Mouse (Mus musculus): Measurements from ENCODE around the gene Gm19345. TPM values are rescaled to one million over a fixed set of nuclear protein-coding genes. Genes with fewer than 3 reads are reported as not detected.

The Gm19345 gene
- 1.6 TPM in 1 of 2 replicates, not detected in the other for total RNA-seq (2017)

DNA sequence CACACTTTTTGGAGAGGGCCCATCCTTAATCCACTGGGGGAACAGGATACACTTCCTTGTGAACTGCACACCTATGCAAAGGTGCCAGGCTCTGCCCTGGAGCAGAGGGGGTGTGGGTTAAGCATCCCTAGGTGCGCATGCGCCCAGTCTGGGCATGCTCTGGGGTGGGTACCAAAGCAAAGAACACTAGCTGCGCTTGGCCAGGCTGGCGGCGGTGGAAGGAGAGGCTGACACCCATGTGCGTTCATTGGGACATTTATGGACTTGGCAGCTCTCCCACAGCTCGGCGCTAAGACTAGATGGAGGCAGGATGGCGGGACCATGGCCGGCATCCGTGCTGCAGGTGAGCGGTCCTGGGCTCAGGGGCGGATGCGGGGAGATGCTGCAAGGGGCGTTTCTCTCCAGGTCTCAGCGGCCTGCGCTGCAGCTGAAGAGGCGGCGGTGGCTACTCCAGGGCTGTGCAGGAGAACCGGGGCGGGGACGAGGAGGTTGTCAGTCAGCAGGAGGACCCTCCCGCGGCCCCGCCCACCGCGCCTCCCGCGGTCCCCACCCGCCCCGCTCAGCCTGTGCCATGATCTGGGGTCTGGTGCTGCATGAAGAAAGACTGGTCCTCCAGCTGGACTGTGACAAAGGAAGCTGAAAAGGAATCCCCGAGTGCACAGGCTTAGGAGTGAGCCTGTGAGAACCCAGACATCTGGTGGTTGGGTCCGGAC is at the start of gene Gm19345:
Gene Gm19345 (plus strand): TSS at position 146 of the 713 bp plus-strand sequence.
- ATAC-seq (ENCODE audit: extremely low read depth, insufficient number of reproducible peaks, low FRiP score, poor library complexity, severe bottlenecking), result no peak

DNA sequence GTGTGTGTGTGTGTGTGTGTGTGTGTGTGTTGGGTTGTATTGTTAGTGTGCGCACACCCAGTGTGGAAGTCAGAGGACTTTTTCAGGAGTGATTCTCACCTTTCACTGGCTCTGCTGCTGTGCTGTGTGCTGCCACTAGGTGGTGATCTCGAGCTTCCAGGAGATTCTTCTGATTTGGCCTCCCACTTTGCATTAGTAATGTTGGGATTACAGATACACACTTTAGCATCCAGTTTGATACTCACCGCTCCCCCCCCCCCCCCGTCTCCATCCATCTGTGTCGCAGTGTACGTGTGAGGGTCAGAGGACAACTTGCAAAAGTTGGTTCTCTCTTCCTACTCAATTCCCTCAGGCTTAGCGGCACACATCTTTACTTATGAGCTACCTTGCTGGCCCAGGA is 48.8 kb upstream of the Gm19345 start:
- peak; percentile 79 for ATAC-seq (ENCODE audit: extremely low read depth, insufficient number of reproducible peaks, low FRiP score, poor library complexity, severe bottlenecking)

DNA sequence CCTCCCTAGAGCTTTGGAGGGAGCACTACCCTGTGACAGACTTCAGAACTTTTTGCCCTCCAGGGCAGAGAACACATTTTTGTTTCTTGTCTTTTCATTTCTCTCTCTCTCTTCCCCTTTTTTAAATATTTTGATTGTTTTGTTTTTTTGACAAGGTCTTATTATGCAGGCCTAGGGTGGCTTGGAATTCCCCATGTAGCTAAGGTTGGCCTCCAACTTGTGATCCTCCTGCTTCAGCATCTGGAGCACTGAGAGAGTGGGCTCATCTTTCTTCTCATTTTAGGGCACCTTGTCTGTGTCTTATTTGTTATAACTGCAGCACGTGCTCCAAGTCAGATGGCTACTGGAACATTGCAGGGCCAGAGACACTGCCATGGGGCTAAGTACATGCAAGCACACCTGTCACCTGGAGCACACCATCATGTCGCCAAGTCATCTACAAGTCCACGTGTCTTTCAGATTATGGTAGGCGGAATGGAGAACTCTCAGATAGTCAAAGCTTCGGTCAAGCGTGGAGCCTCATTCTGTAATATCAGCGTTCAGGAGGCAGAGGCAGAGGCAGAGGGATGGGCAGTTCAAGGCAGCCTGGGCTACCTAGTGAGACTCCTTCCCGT is 45.3 kb upstream of the Gm19345 start:
- peak; percentile 31; the same call in 1 of the 2 replicates for ATAC-seq (ENCODE audit: extremely low read depth, insufficient number of reproducible peaks, low FRiP score, poor library complexity, severe bottlenecking)

DNA sequence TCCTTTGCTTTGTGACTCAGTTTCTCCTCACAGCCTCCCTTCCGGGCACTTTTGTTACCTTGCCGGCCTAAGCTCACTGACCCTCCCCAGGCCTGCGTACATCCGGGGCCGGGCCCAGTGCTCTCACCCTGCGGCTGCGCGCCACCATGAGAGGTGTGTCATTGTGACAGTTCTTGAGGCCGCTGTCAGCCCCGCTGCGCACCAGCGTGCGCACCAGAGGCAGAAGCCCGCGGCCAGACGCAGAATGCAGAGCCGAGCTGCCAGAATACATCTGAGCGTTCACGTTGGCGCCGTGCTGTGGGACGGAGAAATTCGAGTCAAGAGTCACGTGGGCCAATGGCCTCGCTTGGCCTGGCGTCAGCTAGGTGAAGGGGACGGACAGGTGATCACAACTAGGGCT is 42.4 kb upstream of the Gm19345 start:
- no peak for ATAC-seq (ENCODE audit: extremely low read depth, insufficient number of reproducible peaks, low FRiP score, poor library complexity, severe bottlenecking)

DNA sequence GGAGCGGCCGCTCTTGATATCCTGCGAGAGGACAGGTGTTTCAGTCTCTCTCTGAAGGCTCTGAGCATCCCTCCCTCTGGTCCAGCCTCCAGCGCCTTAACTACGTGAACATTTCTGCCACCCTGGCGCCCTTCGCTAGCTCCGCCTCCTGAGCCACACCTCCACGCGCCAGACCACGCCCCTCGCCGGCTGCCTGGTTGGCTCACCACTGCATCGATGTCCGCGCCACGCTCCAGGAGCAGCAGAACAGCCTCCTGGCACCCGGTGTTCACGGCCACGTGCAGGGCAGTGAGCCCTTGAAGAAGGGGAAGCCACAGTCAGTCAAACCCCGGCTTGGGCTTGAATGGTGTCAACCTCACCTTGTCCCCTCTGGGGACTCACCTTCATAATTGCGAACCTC is 40.7 kb upstream of the Gm19345 start:
- ATAC-seq (ENCODE audit: extremely low read depth, insufficient number of reproducible peaks, low FRiP score, poor library complexity, severe bottlenecking), result no peak

DNA sequence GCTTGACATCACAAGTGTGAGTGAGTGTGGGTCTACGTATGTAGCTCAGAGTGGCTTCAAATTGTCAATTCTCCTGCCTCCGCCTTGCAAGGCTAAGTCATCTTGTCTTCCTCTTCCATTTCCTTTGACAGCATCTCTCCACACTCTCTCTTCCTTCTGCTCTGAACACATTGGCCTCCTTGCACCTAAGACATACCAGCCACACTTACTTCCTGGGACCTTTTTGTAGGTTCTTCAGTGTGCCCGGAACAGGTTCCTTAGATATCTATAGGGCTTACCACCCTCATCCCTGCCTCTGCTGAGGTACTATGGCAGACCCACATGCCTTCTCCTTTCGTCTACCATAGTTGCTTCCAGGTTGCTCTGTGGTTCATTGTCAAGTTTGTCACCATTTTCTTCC is 38.6 kb upstream of the Gm19345 start:
- no peak for ATAC-seq (ENCODE audit: extremely low read depth, insufficient number of reproducible peaks, low FRiP score, poor library complexity, severe bottlenecking)

DNA sequence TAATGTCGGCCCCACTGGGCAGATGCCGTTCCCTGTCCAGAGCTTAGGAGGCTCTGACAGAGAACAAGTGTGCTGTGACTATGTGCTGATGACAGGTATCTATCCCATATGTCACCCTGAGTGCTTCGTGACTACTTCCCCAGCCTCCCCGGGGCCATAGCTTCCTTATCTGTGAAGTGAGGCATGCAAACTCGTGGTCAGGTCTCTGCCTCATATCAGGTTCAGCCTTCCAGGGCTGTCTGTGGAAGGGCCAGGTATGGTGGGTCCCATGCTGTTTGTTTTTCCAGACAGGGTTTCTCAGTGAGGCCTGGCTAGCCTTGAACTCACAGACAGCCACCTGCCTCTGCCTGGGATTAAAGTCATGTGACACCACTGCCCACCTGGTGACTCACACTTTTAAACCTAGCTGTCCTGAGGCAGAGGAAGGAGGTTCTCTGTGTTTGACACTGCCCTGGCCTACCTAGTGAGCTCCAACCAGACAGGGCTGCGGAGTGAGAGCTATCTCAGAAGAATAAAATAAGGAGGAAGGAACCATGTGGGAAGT is 38.2 kb upstream of the Gm19345 start:
- ATAC-seq (ENCODE audit: extremely low read depth, insufficient number of reproducible peaks, low FRiP score, poor library complexity, severe bottlenecking), result no peak

DNA sequence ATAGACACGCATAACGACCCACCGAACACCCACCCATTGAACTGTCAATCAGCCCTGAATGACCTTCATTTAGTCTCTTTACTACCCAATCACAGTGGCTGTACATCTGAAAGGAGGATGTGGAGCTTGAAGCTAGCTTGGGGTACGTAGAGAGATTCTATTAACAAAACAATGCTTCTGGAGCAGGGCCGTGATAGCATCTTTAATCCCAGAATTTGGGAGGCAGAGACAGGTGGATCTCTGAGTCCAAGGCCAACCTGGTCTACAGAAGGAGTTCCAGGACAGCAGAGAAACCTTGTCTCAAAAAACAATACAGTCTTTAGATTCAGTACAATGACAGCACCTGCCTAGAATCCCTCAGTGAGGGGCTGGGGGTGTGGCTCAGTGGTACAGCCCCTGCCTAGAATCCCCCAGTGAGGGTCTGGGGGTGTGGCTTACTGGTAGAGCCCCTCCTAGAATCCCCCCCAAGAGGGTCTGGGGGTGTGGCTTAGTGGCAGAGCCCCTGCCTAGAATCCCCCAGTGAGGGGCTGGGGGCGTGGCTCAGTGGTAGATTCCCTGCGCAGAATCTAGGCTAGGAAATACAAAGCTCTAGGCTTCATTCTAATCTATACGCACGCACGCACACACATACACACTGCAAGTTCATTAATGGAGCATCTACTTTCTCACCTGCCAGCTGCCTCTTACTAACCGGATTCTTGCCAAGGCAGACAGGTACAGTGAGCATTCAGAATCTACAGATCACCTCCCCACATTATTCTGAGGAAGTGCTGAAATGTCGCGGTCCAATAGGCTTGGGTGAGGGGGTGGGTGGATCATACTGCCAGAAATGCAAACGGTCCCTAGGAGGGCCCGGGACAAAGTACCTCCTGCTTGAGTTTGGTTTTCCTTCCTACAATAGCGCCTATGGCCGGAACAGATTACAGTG is 36.2 kb upstream of the Gm19345 start:
- ATAC-seq (ENCODE audit: extremely low read depth, insufficient number of reproducible peaks, low FRiP score, poor library complexity, severe bottlenecking), result no peak; the same call in 1 of the 2 replicates

DNA sequence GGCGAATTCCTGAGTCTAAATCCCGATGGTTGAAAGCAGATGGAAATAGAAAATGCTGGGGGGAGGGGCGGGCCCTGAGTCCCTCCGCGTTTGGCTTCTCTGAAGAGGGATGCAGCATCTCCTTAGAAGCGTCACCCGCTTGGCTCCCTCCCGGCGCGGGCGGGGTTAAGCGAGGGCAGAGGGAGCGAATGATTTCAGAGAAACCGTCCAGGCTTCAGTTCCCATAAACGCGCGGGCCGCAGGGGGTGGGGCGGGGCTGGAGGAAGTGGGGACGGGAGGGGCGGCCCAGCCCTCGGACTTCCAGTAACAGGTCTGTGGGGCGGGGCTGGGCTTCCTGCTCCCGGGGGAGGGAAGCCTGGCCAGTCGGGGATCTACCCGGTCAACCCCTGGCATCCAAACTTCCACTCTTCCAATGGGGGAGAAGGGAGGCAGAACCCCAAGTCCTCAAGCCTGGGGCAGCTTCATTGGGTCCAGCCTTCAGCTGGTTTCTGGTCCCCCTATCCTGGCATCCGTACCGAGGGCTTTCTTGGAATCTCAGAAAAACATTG is 35.5 kb upstream of the Gm19345 start:
- peak; percentile 56 for ATAC-seq (ENCODE audit: extremely low read depth, insufficient number of reproducible peaks, low FRiP score, poor library complexity, severe bottlenecking)

DNA sequence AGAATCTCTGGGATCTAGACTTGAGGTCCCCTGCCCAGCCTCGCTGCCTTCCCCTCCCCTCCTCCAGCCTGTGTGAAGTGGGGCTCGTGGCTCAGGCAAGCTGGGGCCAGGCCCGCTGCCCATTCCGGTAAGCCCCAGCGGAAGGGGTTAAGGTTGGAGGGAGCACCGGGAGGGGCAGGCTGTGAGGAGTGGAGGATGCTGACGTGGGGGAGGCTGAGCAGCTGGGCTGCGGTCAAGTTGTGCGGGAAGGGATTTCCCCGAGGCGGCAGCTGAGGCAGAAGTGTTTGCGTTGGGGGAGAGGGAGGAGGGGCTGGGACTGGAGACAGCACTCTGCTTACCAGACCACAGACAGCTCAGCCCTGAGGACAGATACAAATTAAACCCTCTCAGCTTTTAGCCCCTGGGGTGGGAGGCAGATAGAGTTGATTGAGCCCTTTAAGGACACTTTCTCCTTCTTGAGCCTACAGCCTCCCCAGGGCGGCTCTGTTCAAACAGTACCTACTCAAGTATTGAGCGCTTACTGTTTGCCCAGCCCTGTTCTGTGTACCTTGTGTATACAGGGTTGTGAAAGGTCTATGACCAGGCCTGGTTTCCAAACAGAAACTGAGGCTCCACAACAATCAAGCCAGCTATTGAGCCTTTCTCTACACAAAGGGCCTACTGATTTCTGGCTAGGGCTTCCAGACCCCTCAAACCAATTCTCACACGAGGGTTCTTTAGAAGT is 34.3 kb upstream of the Gm19345 start:
- ATAC-seq (ENCODE audit: extremely low read depth, insufficient number of reproducible peaks, low FRiP score, poor library complexity, severe bottlenecking), result peak; percentile 83

DNA sequence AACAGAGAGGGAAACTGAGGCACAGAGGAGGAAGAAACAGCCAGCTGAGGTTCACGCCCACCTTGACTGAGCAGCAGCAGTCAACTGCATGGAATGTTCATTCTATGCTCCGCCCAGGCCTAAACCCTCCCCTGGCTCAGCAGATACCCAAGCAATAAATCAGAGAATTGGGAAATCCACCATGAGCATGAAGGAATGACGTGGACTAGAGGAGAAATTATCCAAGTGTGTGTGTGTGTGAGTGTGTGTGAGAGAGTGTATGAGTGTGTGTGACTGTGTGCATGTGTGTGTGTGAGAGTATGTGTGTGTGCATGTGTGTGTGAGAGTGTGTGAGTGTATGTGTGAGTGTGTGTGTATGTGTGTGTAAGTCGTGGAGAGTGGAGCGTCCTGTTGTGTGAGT is 33.4 kb upstream of the Gm19345 start:
- ATAC-seq (ENCODE audit: extremely low read depth, insufficient number of reproducible peaks, low FRiP score, poor library complexity, severe bottlenecking), result no peak

DNA sequence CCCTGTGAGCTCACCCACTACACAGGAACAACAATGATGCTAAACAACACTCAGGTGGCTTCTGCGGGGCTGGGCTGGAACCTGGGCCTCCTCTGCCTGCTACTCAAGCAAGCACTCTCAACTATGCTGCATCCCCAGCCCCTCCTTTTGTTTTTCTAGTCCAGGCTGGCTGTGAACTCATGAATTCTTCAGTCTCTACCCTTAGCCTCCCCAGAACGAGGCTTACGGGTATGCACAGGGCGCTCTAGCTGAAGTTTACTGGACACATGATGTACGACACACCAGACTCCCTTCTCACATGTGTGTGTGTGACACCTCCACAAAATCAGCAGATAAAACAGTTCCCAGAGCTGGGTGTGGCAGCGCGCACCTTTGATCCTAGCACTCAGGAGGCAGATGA is 32.9 kb upstream of the Gm19345 start:
- no peak for ATAC-seq (ENCODE audit: extremely low read depth, insufficient number of reproducible peaks, low FRiP score, poor library complexity, severe bottlenecking)

DNA sequence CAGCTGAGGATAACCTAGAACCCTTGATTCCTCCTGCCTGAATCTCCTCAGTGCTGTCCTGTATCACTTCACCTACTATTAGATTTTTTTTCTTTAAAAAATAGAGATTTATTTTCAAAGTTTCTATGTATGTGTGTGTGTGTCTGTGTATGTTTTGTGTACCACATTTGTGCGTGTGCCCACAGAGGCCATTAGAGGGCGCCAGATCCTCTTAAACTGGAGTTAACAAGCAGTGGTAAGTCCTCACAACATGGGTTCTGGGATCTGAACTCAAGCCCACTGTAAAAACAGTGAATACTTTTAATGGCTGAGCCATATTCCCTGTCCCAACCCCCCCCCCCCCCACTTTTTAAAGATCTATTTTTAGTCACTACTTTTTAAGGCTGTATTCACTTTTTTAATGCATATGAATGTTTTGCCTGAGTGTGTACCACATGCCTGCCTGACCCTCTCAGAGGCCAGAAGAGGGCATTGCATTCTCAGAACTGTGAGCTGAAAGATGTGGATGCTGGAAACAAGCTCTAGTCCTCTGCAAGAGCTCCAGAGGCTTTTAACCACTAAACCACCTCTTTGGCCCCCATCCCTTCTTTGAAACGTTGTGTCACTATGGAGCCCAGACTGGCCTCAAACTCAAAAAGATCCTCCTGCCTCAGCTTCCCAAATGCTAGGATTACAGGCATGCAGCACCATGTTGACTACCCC is 31.3 kb upstream of the Gm19345 start:
- ATAC-seq (ENCODE audit: extremely low read depth, insufficient number of reproducible peaks, low FRiP score, poor library complexity, severe bottlenecking), result no peak

DNA sequence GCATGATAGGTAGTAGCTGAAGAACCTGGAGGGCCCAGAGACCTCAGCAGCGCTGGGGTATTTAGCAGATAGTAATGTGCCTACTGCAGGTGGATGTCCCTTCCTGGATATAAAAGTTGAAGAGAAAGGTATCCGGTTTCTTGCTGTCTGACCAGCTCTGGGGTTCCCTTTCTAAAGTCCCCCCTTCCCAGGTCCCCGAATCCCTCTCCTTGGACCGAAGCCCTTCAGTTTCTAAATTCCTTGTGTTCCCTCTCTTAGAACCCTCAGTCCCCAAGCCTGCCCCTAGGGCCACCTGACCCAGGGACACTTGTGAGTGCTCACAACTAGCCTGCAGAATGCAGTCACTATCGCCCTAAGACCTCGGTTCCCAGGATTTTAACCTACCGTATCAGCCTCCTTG is 30.2 kb upstream of the Gm19345 start:
- no peak for ATAC-seq (ENCODE audit: extremely low read depth, insufficient number of reproducible peaks, low FRiP score, poor library complexity, severe bottlenecking)

DNA sequence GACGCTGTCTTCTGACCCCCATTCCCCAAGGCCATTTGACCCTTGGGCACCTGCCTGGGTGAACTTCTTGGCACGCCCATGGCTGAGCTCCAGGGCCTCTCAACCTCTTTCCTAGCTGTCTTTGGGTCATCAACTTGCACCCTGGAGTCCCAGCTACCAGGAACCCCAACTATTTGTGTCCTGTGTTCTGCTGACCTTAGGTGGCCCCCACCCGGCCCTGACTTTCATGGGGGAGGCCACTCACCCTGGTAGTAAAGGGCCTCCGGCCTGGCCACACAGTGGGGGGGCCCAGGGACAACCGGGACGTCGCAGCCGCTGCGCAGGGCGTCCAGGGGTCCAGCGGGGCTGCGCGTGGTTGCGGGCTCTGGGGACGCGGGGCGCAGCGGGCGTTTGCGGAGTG is 29.6 kb upstream of the Gm19345 start:
- ATAC-seq (ENCODE audit: extremely low read depth, insufficient number of reproducible peaks, low FRiP score, poor library complexity, severe bottlenecking), result no peak

DNA sequence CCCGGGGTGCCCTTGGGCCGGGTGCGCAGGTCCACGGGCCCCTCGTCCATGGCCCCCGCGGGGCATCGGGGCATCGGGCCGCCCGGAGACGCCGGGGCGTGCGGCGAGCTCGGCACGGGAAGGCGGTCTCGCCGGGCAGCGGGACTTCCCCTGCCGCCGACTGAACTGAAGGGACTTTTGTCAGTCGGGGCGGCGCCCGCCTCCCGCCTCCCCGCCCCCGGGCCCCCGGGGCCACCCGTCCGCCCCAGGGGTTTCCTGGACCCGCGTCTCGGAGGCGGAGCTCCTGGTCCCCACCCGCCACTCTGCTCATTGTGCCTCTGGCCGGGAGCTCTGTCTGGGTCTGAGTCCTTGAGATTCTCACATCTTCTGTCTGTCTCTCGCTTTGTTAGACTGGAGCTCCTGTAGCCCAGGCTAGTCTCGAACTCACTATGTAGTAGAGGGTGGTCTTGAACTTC is 29.2 kb upstream of the Gm19345 start, which contains the start of gene Bcl3:
Gene Bcl3 (minus strand): TSS at position 167 of the 455 bp plus-strand sequence.
- ATAC-seq (ENCODE audit: extremely low read depth, insufficient number of reproducible peaks, low FRiP score, poor library complexity, severe bottlenecking), result peak; percentile 31

DNA sequence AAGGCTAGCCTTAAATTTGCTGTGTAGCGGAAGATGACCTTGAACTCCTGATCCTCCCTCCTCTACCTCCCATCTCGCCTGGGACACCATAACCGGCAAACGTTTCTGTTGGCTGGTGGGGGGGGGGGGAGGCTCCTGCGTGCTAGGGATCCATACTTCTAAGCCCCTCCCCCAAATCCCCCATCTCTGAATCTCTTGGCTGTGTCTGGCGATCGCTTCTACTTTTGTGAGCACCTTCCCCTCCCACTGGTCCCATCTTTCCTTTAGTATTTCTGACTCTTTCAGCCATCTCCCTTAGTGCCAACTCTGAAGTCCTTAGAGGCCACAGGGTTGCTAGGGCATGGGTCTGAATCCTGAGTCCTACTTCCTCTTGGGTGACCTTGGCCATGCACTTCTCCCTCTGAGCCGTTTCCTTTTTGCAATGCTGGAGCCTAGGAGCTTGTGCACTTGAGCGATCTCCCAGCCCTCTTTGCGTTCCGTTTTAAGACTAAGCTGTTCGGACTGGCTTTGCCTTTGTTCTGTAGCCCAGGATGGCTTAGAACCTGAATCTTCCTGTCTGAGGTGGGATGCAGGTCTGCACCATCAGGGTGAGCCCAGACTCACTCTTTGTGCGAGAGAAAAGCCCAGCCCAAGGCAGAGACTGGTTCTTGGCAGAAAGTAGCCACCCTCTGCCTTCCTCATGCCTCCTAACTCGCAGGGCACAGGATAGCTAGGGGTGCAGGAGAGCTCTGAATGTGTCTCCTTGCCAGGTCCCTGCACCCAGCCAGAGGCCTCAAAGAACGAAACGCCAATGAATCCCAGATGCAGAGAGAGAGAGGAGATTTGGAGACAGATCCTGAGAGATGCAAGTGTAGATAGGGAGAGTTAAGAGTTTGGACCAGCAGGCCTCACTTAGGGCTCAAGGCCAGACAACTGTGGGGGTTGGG is 28.3 kb upstream of the Gm19345 start:
- peak; percentile 37 for ATAC-seq (ENCODE audit: extremely low read depth, insufficient number of reproducible peaks, low FRiP score, poor library complexity, severe bottlenecking)
